Mouse (Mus musculus) embryonic fibroblast, embryonic 13.5 days (primary cell): ENCODE data around the gene Slc26a11.

Source experiments
- CTCF ChIP-seq: IDR thresholded peaks from 2 replicates; pipeline ENCODE4 v1.5.1; 2011; ENCODE audit warnings: mild to moderate bottlenecking, control low read depth, low read length, moderate library complexity, borderline replicate concordance; ENCODE audit not compliant: insufficient read depth
- POLR2A ChIP-seq: IDR thresholded peaks from 2 replicates; pipeline ENCODE4 v1.6.1; 2011; ENCODE audit warnings: low read depth, mild to moderate bottlenecking, control low read depth, low read length, moderate library complexity

DNA sequence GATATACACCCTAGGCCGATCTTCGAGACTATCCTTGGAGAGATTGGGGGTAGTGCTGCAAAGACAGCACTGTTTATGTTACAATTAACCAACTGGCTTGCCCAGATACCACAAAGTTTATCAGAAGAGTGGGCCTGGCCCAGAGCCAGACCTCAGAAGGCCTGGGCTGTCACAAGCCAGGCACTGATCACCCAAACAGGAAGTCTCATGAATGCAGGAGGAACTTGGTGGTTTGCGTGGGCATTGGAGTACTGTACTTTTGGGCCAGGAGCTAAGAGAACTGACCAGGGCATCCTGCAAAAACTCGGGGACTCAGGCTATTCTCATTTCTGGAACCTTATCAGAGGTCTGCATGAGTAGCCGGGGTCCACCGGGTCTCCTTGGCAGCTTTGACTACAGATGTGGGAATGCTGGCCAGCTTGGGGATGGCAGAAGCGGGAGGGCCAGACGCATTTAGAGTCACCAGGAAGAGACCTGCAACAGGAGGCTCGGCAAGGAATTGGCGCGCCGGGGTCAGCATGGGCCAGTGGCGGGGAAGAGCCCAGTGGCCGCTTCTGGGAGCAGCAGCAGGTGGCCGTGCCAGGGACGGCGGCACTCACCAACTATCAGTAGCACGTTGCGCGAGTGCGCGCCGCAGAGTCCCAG, 437 bp upstream of the Slc26a11 start:
- TF ChIP-seq CTCF = no peak
- TF ChIP-seq POLR2A = no peak
